Mouse (Mus musculus) B cell, adult 2 months (primary cell): ENCODE data around the gene Ptpn6.
"Not testable (repeated sequence)": the region's sequence is repeated elsewhere in the genome, so short reads cannot be mapped to it uniquely, and the experiment has no call there.

ENCODE experiments used
- DNase-seq, 2 experiments: peaks; one replicate each; pipeline ENCODE4 v3.0.0; 2022

The Ptpn6 gene

DNA sequence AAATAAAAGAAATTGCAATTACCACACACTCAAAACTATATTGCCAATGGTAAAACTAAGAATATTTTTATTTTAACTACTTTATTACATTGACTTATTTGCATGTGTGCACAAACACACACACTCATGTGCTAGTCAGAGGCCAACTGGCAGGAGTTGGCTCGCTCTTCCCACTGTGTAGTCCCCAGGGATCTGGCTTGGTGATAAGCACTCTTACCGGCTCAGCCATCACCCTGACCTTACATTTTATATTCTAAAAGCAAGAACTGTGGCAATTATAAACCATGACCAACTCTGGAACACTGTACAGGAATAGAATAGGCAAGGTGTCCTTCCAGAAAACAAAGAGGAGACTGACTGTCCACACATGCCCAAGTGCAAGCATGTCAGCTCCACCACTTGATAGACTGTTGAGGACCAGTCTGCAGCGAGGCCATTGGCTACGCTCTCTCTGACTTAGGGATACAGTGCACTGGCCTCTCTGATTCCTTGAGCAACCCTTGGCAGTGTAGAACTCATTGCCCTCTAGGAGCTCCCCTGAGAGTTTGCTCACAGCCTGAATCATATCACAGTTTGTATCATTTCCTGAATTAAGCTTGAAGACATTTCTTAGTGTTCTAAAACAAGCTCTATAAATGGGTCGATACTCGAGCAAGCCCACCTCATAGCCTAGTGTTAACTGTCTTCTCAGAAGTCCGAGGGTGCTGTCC is 41.9 kb downstream of the Ptpn6 start:
- DNase-seq: no peak

- no peak for DNase-seq
Observed at GRCm38 (mm10) chr6:124694166-124694955, 44.2 kb downstream of the Ptpn6 start.

DNA sequence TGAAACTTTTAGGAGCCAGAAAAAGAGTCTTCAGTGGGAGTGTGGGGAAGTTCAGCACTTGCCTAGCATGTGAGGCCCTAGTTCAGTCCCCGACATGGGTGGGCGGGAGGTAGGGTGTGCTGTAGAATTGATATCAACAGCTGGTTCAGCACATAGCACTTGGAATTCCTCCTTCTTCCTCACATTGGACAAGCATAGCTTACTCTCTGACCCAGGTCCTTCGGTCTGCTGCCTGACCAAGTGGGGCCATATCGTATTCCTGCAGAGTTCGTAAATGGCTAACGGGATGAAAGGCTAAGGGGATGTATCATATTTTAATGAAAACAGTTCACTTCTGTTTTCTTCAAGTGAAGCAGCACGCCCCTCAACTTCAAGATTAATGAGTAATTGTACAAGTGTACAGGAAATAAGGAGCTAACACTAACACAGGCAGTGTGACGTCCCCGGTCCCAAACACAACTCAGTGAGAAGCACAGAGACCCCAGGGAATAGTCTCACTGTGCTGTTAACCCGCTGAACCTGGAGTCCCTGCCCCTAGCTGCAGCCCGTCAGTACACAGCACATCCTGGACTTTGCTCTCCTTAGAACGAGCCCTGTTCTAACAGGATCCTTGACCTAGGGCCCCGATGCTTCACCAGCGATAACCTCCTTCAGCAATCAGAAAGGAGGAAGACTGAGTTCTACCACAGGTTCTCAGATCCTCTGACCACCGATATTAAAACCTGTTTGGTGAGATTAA is 45.1 kb downstream of the Ptpn6 start:
- DNase-seq: no peak

DNA sequence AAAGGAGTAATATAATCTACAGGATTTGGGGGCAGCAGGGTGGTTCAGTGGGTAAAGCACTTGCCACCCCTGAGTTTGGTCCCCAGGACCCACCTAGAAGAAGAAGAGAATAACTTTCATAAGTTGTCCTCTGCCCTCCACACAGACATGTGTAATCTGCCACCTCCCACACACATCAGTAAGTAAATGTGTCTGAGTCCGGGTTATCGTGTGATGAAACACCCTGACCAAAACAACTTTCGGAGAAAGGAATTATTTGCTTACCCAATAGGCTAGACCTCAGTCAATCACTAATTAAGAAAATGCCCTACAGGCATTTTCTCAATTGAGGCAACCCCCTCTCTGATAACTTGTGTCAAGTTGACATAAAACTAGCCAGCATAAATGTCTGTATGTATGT is 48.0 kb downstream of the Ptpn6 start:
- DNase-seq: no peak

GRCm38 (mm10) chr6:124689011-124689410 is 49.5 kb downstream of the Ptpn6 start:
- DNase-seq: no peak

DNA sequence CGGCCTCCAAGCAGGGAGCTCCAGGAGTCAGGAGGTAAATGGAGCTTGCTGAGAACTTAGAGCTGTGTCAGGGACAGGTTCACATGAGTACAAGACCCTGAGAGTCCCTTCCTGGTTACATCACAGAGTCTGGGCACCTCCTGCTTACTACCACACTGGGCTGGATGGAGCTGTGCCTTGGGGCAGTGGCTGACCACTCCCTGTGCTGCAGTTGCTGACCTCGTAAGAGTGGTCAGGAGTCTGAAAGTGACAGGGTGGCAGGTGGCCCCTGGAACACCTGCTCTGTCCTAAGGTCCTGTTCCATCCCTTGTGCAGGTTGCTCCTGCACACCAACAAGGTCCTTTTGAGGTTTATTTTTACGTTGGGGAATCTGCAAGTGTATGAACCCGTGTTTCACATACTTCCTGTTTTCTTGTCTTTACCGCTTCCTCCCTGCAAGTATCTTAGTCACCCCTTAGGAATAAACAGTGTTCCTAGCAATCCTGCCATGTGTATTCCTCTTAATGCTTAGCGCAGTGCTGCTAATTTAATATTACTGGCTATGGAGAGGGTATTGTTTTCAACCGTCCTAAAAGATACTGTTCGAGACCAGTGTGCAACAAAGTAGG is 50.3 kb downstream of the Ptpn6 start:
- DNase-seq: no peak

DNA sequence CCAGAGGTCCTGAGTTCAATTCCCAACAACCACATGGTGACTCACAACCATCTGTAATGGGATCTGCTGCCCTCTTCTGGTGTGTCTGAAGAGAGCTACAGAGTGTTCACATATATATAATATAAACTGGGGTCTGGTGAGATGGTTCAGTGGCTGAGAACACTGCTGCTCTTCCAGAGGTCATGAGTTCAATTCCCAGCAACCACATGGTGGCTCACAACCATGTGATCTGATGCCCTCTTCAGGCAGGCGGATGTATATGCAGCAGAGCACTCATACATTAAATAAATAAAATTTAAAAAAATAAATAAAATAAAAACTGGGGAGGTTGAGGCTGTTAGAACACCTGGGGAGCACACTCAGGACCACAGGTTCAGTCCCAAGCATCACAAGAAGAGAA is 51.9 kb downstream of the Ptpn6 start:
- DNase-seq: not testable (repeated sequence)

DNA sequence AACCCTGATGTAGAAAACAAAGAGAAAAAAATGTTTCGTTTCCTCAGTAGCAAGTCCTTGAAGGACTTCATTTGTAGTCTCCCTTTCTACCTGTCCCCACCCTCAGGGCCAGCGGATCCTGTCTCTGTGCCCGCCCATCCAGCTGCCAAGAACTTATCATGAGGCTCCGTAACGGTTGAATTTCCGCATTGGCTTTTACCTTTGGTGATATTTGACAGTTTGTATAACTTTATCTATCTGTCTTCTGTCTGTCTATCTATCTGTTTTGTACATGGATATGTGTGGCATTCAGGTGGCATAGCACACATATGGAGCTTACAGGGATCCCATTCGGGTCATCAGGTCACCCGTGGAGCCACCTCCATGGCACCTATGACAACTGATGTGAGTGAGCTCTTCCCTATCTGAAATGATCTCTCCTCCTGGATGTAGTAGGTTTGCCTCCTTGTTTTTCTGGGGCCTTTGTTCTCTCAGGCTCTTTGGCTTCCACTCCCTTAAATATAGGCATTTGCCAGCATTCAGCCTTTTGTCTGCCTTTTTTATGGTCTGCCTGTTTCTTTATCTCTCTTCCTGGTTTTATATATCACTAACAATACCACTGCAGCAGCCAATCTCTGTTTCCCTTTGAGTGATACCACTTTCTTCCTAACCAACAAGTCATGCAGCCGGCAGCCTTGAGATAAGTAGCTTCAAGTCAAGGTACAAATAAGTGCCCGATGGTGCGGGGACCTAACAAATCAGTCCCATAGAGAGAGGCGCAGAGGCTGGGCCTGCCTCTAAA is 52.7 kb downstream of the Ptpn6 start:
- DNase-seq: no peak

GRCm38 (mm10) chr6:124683591-124684417 is 54.7 kb downstream of the Ptpn6 start:
- no peak for DNase-seq

DNA sequence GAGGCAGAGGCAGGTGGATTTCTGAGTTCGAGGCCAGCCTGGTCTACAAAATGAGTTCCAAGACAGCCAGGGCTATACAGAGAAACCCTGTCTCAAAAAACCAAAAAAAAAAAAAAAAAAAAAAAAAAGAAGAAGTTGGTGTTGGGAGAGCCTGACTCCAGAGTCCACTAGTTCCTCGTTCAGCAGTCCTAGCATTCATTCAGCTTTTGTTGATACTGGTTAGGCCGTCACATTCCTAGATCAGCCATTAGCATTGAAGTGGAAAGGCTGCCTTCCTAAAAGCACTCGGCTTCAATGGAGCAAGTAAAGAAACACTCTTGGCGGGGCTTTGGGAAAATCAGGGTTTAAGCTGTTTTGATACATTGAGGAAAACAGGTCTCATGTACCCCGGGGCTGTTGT is 56.2 kb downstream of the Ptpn6 start:
- DNase-seq: not testable (repeated sequence)

DNA sequence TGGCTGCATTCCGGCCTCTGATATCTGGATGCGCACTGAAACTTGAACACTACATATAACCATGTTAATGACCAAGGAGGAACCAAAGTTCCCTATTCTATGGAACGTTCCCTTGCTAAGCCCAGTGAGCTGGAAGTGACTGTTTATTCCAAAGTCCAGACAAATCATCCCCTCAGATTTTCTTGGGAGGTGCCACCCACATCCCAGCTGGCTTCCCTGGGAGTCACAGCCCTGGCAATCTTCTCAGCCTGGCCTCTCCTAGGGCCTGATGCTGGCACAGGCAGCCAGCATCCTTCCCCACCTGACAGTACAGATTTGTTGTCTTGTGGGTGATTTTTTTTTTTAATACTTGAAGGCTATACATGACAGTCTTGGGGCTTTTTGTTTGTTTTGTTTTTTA is 59.0 kb downstream of the Ptpn6 start:
- no peak for DNase-seq

GRCm38 (mm10) chr6:124678769-124679168 is 59.7 kb downstream of the Ptpn6 start:
- DNase-seq: no peak

DNA sequence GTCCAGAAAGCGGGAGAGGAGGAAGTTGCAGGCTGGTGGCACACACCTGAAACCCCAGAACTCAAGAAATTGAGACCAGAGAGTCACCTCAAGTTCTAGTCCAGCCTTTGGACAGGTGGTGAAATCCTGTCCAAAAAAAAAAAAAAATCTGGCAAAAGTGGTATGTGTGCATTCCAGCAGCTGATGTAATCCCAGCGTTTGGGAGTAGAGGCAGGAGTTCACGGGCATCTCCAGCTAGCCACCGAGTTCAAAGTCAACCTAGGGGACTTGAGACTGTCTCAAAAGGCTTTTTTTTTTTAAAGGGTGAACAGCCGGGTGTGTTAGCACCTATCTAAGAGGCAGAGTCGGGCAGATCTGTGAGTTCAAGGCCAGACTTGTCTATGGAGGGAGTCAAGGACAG is 62.3 kb downstream of the Ptpn6 start:
- no peak for DNase-seq

GRCm38 (mm10) chr6:124674591-124674990 is 63.9 kb downstream of the Ptpn6 start:
- DNase-seq: no peak

DNA sequence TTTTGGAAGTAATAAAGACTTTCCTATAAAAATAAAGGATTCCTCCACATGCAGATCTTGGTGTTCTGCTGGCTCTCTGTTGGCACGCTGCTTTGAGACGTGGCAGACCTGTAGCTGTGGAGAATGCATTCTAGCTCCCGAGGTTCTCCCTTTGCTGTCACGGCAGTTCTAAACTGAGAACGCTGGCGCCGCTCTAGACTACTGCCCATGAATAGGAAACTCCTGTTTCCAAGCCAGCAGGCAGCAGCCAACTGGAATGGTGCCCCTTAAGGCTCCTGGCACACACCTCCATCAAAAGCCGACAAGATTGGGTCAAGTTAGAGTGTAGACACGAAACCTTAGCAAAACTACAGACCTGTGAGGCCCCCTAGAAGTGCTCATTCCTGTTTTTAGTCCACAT is 64.9 kb downstream of the Ptpn6 start:
- no peak for DNase-seq

GRCm38 (mm10) chr6:124672100-124672499 is 66.4 kb downstream of the Ptpn6 start:
- DNase-seq: no peak
